Mouse (Mus musculus): ENCODE measurements around the gene Nr1i2.
A peak's percentile ranks its signal among the peaks of the same experiment; 100 is the strongest.
"Not testable (repeated sequence)": the region's sequence is repeated elsewhere in the genome, so short reads cannot be mapped to it uniquely, and the experiment has no call there.

The Nr1i2 gene

GRCm38 (mm10) chr16:38294685-38295348, at the start of gene Nr1i2:
TSS of gene Nr1i2 (minus strand) at chr16:38294824.
- DNase-seq (ENCODE audit: inconsistent ontology term), result no peak

GRCm38 (mm10) chr16:38341396-38342324, 47.0 kb upstream of the Nr1i2 start, which contains the start of gene Maats1:
TSS of gene Maats1 (minus strand) at chr16:38342143.
- peak; percentile 89 for DNase-seq (ENCODE audit: inconsistent ontology term)

- not testable (repeated sequence) for DNase-seq (ENCODE audit: inconsistent ontology term)
Observed at GRCm38 (mm10) chr16:38338077-38338476, 43.5 kb upstream of the Nr1i2 start.

- DNase-seq (ENCODE audit: inconsistent ontology term), result no peak
Observed at GRCm38 (mm10) chr16:38334431-38334830, 39.8 kb upstream of the Nr1i2 start.

- DNase-seq (ENCODE audit: inconsistent ontology term), result no peak
Observed at GRCm38 (mm10) chr16:38329340-38329739, 34.7 kb upstream of the Nr1i2 start.

- no peak for DNase-seq (ENCODE audit: inconsistent ontology term)
Observed at GRCm38 (mm10) chr16:38326778-38327397, 32.3 kb upstream of the Nr1i2 start.

- no peak for DNase-seq (ENCODE audit: inconsistent ontology term)
Observed at GRCm38 (mm10) chr16:38324311-38324710, 29.7 kb upstream of the Nr1i2 start.

GRCm38 (mm10) chr16:38321452-38321935, 26.9 kb upstream of the Nr1i2 start:
- peak; percentile 25 for DNase-seq (ENCODE audit: inconsistent ontology term)

- DNase-seq (ENCODE audit: inconsistent ontology term), result no peak
Observed at GRCm38 (mm10) chr16:38319087-38319486, 24.5 kb upstream of the Nr1i2 start.

- no peak for DNase-seq (ENCODE audit: inconsistent ontology term)
Observed at GRCm38 (mm10) chr16:38318492-38318891, 23.9 kb upstream of the Nr1i2 start.

GRCm38 (mm10) chr16:38308195-38308594, 13.6 kb upstream of the Nr1i2 start:
- no peak for DNase-seq (ENCODE audit: inconsistent ontology term)

GRCm38 (mm10) chr16:38307651-38308050, 13.0 kb upstream of the Nr1i2 start:
- DNase-seq (ENCODE audit: inconsistent ontology term), result no peak

- no peak for DNase-seq (ENCODE audit: inconsistent ontology term)
Observed at GRCm38 (mm10) chr16:38307221-38307605, 12.6 kb upstream of the Nr1i2 start.

GRCm38 (mm10) chr16:38306571-38307220, 12.1 kb upstream of the Nr1i2 start:
- no peak for DNase-seq (ENCODE audit: inconsistent ontology term)

GRCm38 (mm10) chr16:38304460-38305194, 10.0 kb upstream of the Nr1i2 start:
- DNase-seq (ENCODE audit: inconsistent ontology term), result no peak

- no peak for DNase-seq (ENCODE audit: inconsistent ontology term)
Observed at GRCm38 (mm10) chr16:38302367-38302766, 7.7 kb upstream of the Nr1i2 start.

GRCm38 (mm10) chr16:38298410-38298809, 3.8 kb upstream of the Nr1i2 start:
- no peak for DNase-seq (ENCODE audit: inconsistent ontology term)

- peak; percentile 27 for DNase-seq (ENCODE audit: inconsistent ontology term)
Observed at GRCm38 (mm10) chr16:38295349-38295930, 816 bp upstream of the Nr1i2 start.

GRCm38 (mm10) chr16:38290151-38290550, 4.5 kb downstream of the Nr1i2 start:
- DNase-seq (ENCODE audit: inconsistent ontology term), result no peak

GRCm38 (mm10) chr16:38288851-38289250, 5.8 kb downstream of the Nr1i2 start:
- DNase-seq (ENCODE audit: inconsistent ontology term), result no peak

- no peak for DNase-seq (ENCODE audit: inconsistent ontology term)
Observed at GRCm38 (mm10) chr16:38287762-38288161, 6.9 kb downstream of the Nr1i2 start.

Measured in Muller cell, postnatal 12 days (primary cell).